Mouse (Mus musculus) embryonic facial prominence, embryonic 12.5 days (tissue): ENCODE measurements around the gene Angptl3. TPM values are rescaled to one million over a fixed set of nuclear protein-coding genes. Genes with fewer than 3 reads are reported as not detected.

Source experiments
- ATAC-seq: fragments of 200-750 bp; cut with Nextera tagmentation; 2 replicates; pipeline ENCODE4 v1.8.0; 2017; ENCODE audit not compliant: insufficient number of reproducible peaks, insufficient read depth, low FRiP score, low TSS enrichment
- H3K27ac ChIP-seq: fragments of 300-500 bp; sonication (generic); 2 replicates; pipeline ENCODE4 v1.5.1; 2016; ENCODE audit warnings: mild to moderate bottlenecking
- H3K27me3 ChIP-seq: fragments of 300-500 bp; sonication (generic); 2 replicates; pipeline ENCODE4 v1.6.1; 2016; ENCODE audit warnings: mild to moderate bottlenecking, moderate library complexity
- H3K36me3 ChIP-seq: fragments of 300-500 bp; sonication (generic); 2 replicates; pipeline ENCODE4 v1.6.1; 2016; ENCODE audit warnings: mild to moderate bottlenecking
- H3K4me1 ChIP-seq: fragments of 300-500 bp; sonication (generic); 2 replicates; pipeline ENCODE4 v1.6.1; 2016
- H3K4me2 ChIP-seq: fragments of 300-500 bp; sonication (generic); replicated peaks from 2 replicates; pipeline ENCODE4 v1.6.1; 2016; ENCODE audit warnings: mild to moderate bottlenecking, moderate library complexity
- H3K4me3 ChIP-seq: fragments of 300-500 bp; sonication (generic); 2 replicates; pipeline ENCODE4 v1.5.1; 2016; ENCODE audit warnings: mild to moderate bottlenecking
- H3K9ac ChIP-seq: fragments of 300-500 bp; sonication (generic); 2 replicates; pipeline ENCODE4 v1.6.1; 2016; ENCODE audit warnings: mild to moderate bottlenecking, moderate library complexity
- H3K9me3 ChIP-seq: fragments of 300-500 bp; sonication (generic); 2 replicates; pipeline ENCODE4 v1.6.1; 2016; ENCODE audit warnings: mild to moderate bottlenecking, moderate library complexity
- WGBS: fragments of 180-500 bp; shearing (Covaris S2); methylation state at CpG from one replicate; pipeline ENCODE4 v1.1.7; 2016; 5-methylcytosine and 5-hydroxymethylcytosine counted together
- polyA plus RNA-seq: library from polyadenylated mRNA; unstranded; fragments of >200 nt; fragmentation: Nextera tagmentation; extraction: Ambion mirVana; gene quantifications from 2 replicates; pipeline ENCODE4 v1.2.1, GENCODE M21; 2016

The Angptl3 gene
- polyA plus RNA-seq, 1 experiment from 2014 or later = 1.4 TPM

GRCm38 (mm10) chr4:99068806-99069205 is 38.1 kb downstream of the Angptl3 start:
- Histone ChIP-seq H3K4me1 (no peaks in the 10 kb centered on the region), H3K9ac (no peak overlapping the region), H3K4me2 (no peak overlapping the region), H3K36me3 (peaks cover 57% of the 10 kb centered on the region), H3K4me3 (no peak overlapping the region), H3K27me3 (no peaks in the 10 kb centered on the region), H3K27ac (no peak overlapping the region), H3K9me3 (no peaks in the 10 kb centered on the region)
- 82% methylated on average over 6 of the region's 6 CpGs for WGBS
- no peak for ATAC-seq

- no peaks in the 10 kb centered on the region for H3K27me3 ChIP-seq
- H3K36me3 ChIP-seq = peaks cover 35% of the 10 kb centered on the region
- H3K27ac ChIP-seq = no peak overlapping the region
- no peak overlapping the region for H3K4me3 ChIP-seq
- no peaks in the 10 kb centered on the region for H3K4me1 ChIP-seq
- no peak for ATAC-seq
- H3K9ac ChIP-seq = no peak overlapping the region
- WGBS = 95% methylated on average over 3 of the region's 3 CpGs
- no peak overlapping the region for H3K4me2 ChIP-seq
- no peaks in the 10 kb centered on the region for H3K9me3 ChIP-seq
Observed at GRCm38 (mm10) chr4:99078005-99078404, 47.3 kb downstream of the Angptl3 start.

GRCm38 (mm10) chr4:99081169-99081568 is 50.4 kb downstream of the Angptl3 start:
- no peaks in the 10 kb centered on the region for H3K9me3 ChIP-seq
- no peak overlapping the region for H3K4me3 ChIP-seq
- no peak overlapping the region for H3K9ac ChIP-seq
- H3K4me2 ChIP-seq = no peak overlapping the region
- 73% methylated on average over 1 of the region's 1 CpGs for WGBS
- H3K27ac ChIP-seq = no peak overlapping the region
- no peaks in the 10 kb centered on the region for H3K27me3 ChIP-seq
- ATAC-seq = no peak
- H3K36me3 ChIP-seq = peaks cover 23% of the 10 kb centered on the region
- H3K4me1 ChIP-seq = no peaks in the 10 kb centered on the region

GRCm38 (mm10) chr4:99083862-99084261 is 53.1 kb downstream of the Angptl3 start:
- 95% methylated on average over 3 of the region's 3 CpGs for WGBS
- Histone ChIP-seq H3K27ac (no peak overlapping the region), H3K36me3 (peaks cover 28% of the 10 kb centered on the region), H3K27me3 (no peaks in the 10 kb centered on the region), H3K9ac (no peak overlapping the region), H3K4me2 (no peak overlapping the region), H3K4me1 (no peaks in the 10 kb centered on the region), H3K9me3 (no peaks in the 10 kb centered on the region), H3K4me3 (no peak overlapping the region)
- no peak for ATAC-seq

- H3K36me3 ChIP-seq = peaks cover 21% of the 10 kb centered on the region
- no peak overlapping the region for H3K4me3 ChIP-seq
- no peak for ATAC-seq
- no peak overlapping the region for H3K9ac ChIP-seq
- no peaks in the 10 kb centered on the region for H3K4me1 ChIP-seq
- H3K27me3 ChIP-seq = no peaks in the 10 kb centered on the region
- H3K27ac ChIP-seq = no peak overlapping the region
- no peak overlapping the region for H3K4me2 ChIP-seq
- WGBS = 86% methylated on average over 17 of the region's 17 CpGs
- H3K9me3 ChIP-seq = no peaks in the 10 kb centered on the region
Observed at GRCm38 (mm10) chr4:99087760-99088485, 57.2 kb downstream of the Angptl3 start.

- ATAC-seq = no peak
Observed at GRCm38 (mm10) chr4:99091151-99091701, 60.5 kb downstream of the Angptl3 start.

GRCm38 (mm10) chr4:99091777-99092176 is 61.0 kb downstream of the Angptl3 start:
- Histone ChIP-seq H3K27ac (no peak overlapping the region), H3K27me3 (no peaks in the 10 kb centered on the region), H3K4me3 (no peak overlapping the region), H3K4me2 (no peak overlapping the region), H3K9ac (no peak overlapping the region), H3K36me3 (peaks cover 11% of the 10 kb centered on the region), H3K9me3 (no peaks in the 10 kb centered on the region), H3K4me1 (peaks cover 7% of the 10 kb centered on the region; the same call in 1 of the 2 replicates)
- 85% methylated on average over 3 of the region's 3 CpGs for WGBS
- no peak for ATAC-seq

More at GRCm38 (mm10) chr4:99091151-99091701, 60.5 kb downstream of the Angptl3 start:
- H3K4me1 ChIP-seq = peaks cover 7% of the 10 kb centered on the region; the same call in 1 of the 2 replicates
- 45% methylated on average over 3 of the region's 3 CpGs for WGBS
- H3K4me3 ChIP-seq = no peak overlapping the region
- no peaks in the 10 kb centered on the region for H3K27me3 ChIP-seq
- H3K27ac ChIP-seq = no peak overlapping the region
- no peaks in the 10 kb centered on the region for H3K9me3 ChIP-seq
- peaks cover 16% of the 10 kb centered on the region for H3K36me3 ChIP-seq
- H3K9ac ChIP-seq = no peak overlapping the region
- no peak overlapping the region for H3K4me2 ChIP-seq

Other genes with a start within 250 kb of the Angptl3 start
- 2.7 and 2.8 TPM in 2 replicates for gene Kank4, start 213.4 kb upstream of the Angptl3 start, polyA plus RNA-seq
- gene I0C0044D17Rik, start 207.1 kb upstream of the Angptl3 start, polyA plus RNA-seq = not detected in 2 replicates
- gene Usp1, start 107.1 kb upstream of the Angptl3 start, polyA plus RNA-seq = 117 and 138 TPM in 2 replicates
- gene Dock7, start 90.0 kb downstream of the Angptl3 start, polyA plus RNA-seq = 88.7 and 94.2 TPM in 2 replicates
- gene Atg4c, start 163.0 kb downstream of the Angptl3 start, polyA plus RNA-seq = 20.2 and 22.1 TPM in 2 replicates